Mouse (Mus musculus) testis, adult 2 months (tissue): Measurements from ENCODE around the gene Efemp2.

Source experiments
- CTCF ChIP-seq: fragments of 200-500 bp; IDR thresholded peaks from 2 replicates; pipeline ENCODE4 v1.5.1; 2012; ENCODE audit warnings: low read depth, mild to moderate bottlenecking, inconsistent platforms, low read length, moderate library complexity; ENCODE audit not compliant: control insufficient read depth, insufficient read depth, insufficient replicate concordance
- POLR2A ChIP-seq: fragments of 200-500 bp; IDR thresholded peaks from 2 replicates; pipeline ENCODE4 v1.6.1; 2012; ENCODE audit warnings: low read depth, mild to moderate bottlenecking, inconsistent platforms, low read length, moderate library complexity; ENCODE audit not compliant: control insufficient read depth

DNA sequence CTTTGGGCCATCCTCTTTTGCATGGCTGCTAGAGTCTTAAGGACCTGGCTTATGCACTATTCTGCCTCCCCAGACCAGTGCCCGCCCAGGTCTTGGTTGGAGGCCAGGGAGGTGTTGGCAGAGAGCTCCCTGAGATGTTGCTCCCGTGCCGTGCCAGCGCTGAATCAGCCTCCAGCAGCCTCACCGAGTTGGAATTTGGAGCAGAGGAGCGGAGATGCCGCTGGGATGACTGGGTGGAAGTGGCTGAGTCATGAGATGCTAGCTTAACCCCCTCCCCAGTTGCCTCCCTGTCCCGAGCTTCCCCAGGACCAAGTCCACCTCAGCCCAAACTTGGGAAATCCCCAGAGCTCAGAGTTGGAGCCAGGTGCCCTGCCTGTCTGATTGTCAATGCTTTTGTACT lies 43.9 kb upstream of the Efemp2 start:
- TF ChIP-seq CTCF (no peak), POLR2A (no peak)
